Mouse (Mus musculus) midbrain, embryonic 11.5 days (tissue): ENCODE data around the gene Cyb5r3. TPM values are rescaled to one million over a fixed set of nuclear protein-coding genes. Genes with fewer than 3 reads are reported as not detected.

Experiments used
- ATAC-seq: fragments of 200-750 bp; cut with Nextera tagmentation; 2 replicates; pipeline ENCODE4 v1.8.0; 2017; ENCODE audit warnings: moderate TSS enrichment, moderate library complexity; ENCODE audit not compliant: low FRiP score
- DNase-seq: peaks from one replicate; pipeline ENCODE4 v3.0.0; 2015; ENCODE audit warnings: low spot score; ENCODE audit errors: missing footprints
- H3K27ac ChIP-seq: fragments of 300-500 bp; sonication (generic); 2 replicates; pipeline ENCODE4 v1.5.1; 2014; ENCODE audit warnings: low read depth, low read length
- H3K27me3 ChIP-seq: fragments of 300-500 bp; sonication (generic); 2 replicates; pipeline ENCODE4 v1.6.1; 2014; ENCODE audit warnings: mild to moderate bottlenecking, low read length, moderate library complexity, mixed read lengths; ENCODE audit not compliant: control insufficient read depth, insufficient read depth
- H3K36me3 ChIP-seq: fragments of 300-500 bp; sonication (generic); 2 replicates; pipeline ENCODE4 v1.6.1; 2014; ENCODE audit warnings: mild to moderate bottlenecking, low read length, moderate library complexity, mixed read lengths; ENCODE audit not compliant: control insufficient read depth, insufficient read depth
- H3K4me1 ChIP-seq: fragments of 300-500 bp; sonication (generic); 2 replicates; pipeline ENCODE4 v1.6.1; 2014; ENCODE audit warnings: low read length; ENCODE audit not compliant: control insufficient read depth, insufficient read depth
- H3K4me2 ChIP-seq: fragments of 300-500 bp; sonication (generic); 2 replicates; pipeline ENCODE4 v1.6.1; 2014; ENCODE audit warnings: mild to moderate bottlenecking, moderate library complexity
- H3K4me3 ChIP-seq: fragments of 300-500 bp; sonication (generic); 2 replicates; pipeline ENCODE4 v1.5.1; 2014; ENCODE audit warnings: low read depth, low read length
- H3K9ac ChIP-seq: fragments of 300-500 bp; sonication (generic); 2 replicates; pipeline ENCODE4 v1.6.1; 2014; ENCODE audit warnings: low read length
- H3K9me3 ChIP-seq: fragments of 300-500 bp; sonication (generic); 2 replicates; pipeline ENCODE4 v1.6.1; 2016; ENCODE audit warnings: low read length; ENCODE audit not compliant: control insufficient read depth
- WGBS: fragments of 180-500 bp; shearing (Covaris S2); extraction: QIAGEN DNeasy Blood & Tissue Kit; methylation state at CpG from one replicate; pipeline ENCODE4 v1.1.7; 2014; 5-methylcytosine and 5-hydroxymethylcytosine counted together
- polyA plus RNA-seq: library from polyadenylated mRNA; unstranded; fragments of >200 nt; fragmentation: Nextera tagmentation; extraction: Ambion mirVana; gene quantifications from 2 replicates; pipeline ENCODE4 v1.2.1, GENCODE M21; 2014

Cyb5r3 gene
- polyA plus RNA-seq, 1 experiment from 2014 or later: 156 TPM

DNA sequence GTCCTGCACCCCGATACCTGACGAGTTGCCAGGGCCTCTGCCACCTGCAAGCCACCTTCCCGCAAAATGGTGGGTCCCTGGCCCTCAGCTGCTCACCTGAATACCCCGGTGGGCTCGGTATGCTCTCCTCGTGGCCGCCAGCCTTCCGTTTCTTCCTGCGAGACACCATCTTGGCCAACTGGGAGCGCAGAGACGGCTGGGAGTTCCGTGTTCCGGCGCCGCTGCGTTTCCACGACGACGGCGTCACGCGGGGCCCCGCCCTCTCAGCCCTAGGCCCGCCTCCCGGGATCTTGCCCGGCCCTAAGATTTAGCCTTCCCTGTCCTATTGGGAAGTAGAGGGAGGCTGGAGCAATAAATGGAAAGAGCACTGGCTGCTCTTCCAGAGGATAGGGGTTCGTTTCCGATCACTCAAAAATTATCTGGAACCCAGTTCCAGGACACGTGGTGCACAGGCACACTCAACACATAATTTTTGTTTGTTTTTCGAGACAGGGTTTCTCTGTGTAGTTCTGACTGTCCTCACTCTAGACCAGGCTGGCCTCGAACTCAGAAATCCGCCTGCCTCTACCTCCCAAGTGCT is 49.7 kb downstream of the Cyb5r3 start, which contains the start of gene Rrp7a:
Rrp7a (minus strand) TSS at position 236 of the 580 bp plus-strand sequence.
- no peaks in the 10 kb centered on the region for H3K27me3 ChIP-seq
- peak; percentile 99 for DNase-seq

DNA sequence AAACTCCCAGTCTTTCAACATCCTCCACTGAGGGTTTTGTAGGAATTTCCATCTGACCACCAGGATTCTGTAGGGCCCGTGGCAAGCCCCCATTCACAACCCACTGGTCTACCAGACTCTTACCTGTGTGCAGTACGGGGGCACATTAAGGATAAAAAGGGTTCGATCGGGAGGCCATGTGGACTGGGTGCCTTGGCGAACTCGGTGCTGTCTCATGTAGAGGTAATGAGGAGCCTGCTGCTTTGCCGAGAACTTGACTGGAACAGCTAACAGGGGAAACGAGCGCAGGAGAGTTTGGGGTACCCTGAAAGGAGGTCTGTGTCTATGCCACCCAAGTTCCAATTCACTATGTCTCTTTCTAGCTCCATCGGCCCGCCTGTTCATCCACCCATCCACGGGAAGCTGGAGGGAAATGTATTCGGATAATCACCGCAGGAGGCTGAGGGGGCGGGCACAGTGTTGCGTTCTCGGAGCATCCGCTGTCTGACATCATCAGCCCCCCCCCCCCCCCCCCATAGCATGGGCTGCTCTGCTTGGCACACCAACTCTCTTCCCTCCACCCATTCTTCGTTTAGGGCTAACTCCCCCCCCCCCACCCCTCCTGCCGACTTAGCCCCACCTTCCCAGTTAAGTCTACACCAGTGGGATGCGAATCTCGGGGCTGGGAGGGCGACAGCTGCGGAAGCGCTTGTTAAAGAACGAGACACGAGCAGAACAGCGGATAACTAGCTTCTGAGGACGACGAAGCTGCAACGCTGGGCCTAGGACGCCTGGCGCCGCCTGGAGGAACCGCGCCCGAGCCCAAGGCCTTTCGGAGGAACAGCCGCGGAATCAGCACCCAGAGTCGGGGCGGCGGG is 50.5 kb downstream of the Cyb5r3 start:
- no peaks in the 10 kb centered on the region for H3K27me3 ChIP-seq
- DNase-seq (peak; percentile 97), ATAC-seq (peak; percentile 64)
- H3K27ac ChIP-seq: peak overlapping the region; percentile 79
- H3K4me2 ChIP-seq: peak overlapping the region; percentile 79
- H3K4me1 ChIP-seq: peaks cover 7% of the 10 kb centered on the region
- H3K9ac ChIP-seq: peak overlapping the region; percentile 80
- 4% methylated on average over 42 of the region's 43 CpGs for WGBS
- no peaks in the 10 kb centered on the region for H3K9me3 ChIP-seq
- peaks cover 33% of the 10 kb centered on the region for H3K36me3 ChIP-seq
- peak overlapping the region; percentile 86 for H3K4me3 ChIP-seq

More for the DNA sequence above, 49.7 kb downstream of the Cyb5r3 start, which contains the start of gene Rrp7a:
- Histone ChIP-seq H3K4me1 (peaks cover 7% of the 10 kb centered on the region), H3K36me3 (peaks cover 33% of the 10 kb centered on the region), H3K27ac (peak within 1 kb of the TSS; percentile 79), H3K9ac (peak within 1 kb of the TSS; percentile 80), H3K4me3 (peak within 1 kb of the TSS; percentile 86), H3K4me2 (peak within 1 kb of the TSS; percentile 79), H3K9me3 (no peaks in the 10 kb centered on the region)
- ATAC-seq: peak; percentile 94
- WGBS: 11% methylated on average over 31 of the region's 32 CpGs

DNA sequence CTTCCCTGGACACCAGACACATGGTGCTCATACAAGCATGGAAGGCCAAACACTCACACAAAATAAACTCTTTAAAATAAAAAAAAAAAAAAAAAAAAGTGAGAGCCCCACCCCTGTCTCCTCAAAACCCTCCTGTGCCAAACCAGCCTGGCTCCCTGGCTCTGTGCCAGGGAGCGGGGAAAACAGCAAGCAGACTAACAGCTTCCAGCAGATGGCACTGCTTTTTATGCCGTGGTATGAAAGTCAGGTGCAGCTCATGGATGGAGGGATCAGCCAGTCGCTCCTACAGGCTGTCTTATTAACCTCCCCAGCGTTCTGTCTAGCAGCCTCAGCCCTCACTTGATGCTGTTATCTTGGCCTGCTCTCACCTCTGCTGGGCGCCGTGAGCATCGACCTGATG is 54.0 kb downstream of the Cyb5r3 start:
- no peaks in the 10 kb centered on the region for H3K9me3 ChIP-seq
- DNase-seq: no peak
- H3K4me1 ChIP-seq: peaks cover 14% of the 10 kb centered on the region
- H3K4me2 ChIP-seq: no peak overlapping the region
- no peaks in the 10 kb centered on the region for H3K27me3 ChIP-seq
- H3K9ac ChIP-seq: no peak overlapping the region
- H3K4me3 ChIP-seq: no peak overlapping the region
- peaks cover 17% of the 10 kb centered on the region for H3K36me3 ChIP-seq
- 77% methylated on average over 7 of the region's 7 CpGs for WGBS
- no peak overlapping the region for H3K27ac ChIP-seq
- no peak for ATAC-seq

DNA sequence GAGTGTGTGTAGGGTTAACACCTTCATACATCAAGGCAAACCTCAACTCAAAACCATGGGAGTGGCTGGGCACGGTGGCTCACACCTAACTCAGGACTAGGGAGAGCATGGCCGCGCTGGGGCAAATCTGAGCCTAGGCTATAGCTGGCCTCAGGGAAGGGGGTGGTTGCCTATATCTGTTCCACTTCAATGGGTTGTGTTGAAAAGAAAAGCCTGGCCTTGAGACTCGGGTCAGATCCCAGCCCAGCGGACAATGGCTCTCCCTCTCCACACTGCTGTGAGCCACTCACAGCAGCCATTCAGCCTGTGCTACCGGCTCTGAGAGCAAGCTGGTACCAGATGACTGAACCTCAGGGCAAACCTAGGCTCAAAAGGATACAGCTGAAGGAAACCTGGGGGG is 57.3 kb downstream of the Cyb5r3 start:
- no peaks in the 10 kb centered on the region for H3K9me3 ChIP-seq
- no peaks in the 10 kb centered on the region for H3K27me3 ChIP-seq
- peaks cover 7% of the 10 kb centered on the region for H3K4me1 ChIP-seq
- H3K27ac ChIP-seq: no peak overlapping the region
- WGBS: 30% methylated on average over 6 of the region's 6 CpGs
- H3K4me3 ChIP-seq: no peak overlapping the region
- H3K9ac ChIP-seq: no peak overlapping the region
- peaks cover 15% of the 10 kb centered on the region for H3K36me3 ChIP-seq
- DNase-seq (no peak), ATAC-seq (peak; percentile 22; the same call in 1 of the 2 replicates)
- H3K4me2 ChIP-seq: no peak overlapping the region

DNA sequence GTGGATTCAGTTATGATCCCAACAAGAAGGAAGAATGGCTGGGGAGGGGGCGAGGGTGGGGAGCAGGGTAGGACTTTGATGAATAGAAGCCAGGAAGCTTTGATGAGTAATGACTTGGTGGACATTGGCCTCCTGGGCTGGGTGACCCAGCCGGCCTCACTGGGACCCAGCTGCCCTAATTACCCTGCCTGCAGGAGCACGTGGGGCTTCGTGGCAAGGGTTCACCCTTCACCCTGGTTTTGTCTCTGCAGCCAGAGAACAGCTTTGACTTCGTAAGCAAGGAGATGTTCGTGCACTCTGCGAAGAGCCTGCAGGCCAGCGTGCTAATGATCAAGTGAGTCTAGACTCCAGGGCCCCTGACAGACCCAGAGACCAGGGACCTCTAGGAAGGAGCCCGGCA is 58.3 kb downstream of the Cyb5r3 start:
- no peak for ATAC-seq
- Histone ChIP-seq H3K9ac (no peak overlapping the region), H3K36me3 (peaks cover 10% of the 10 kb centered on the region), H3K27me3 (no peaks in the 10 kb centered on the region), H3K27ac (no peak overlapping the region), H3K4me3 (no peak overlapping the region), H3K4me2 (no peak overlapping the region), H3K9me3 (no peaks in the 10 kb centered on the region), H3K4me1 (peaks cover 7% of the 10 kb centered on the region)
- 87% methylated on average over 9 of the region's 9 CpGs for WGBS
- no peak for DNase-seq

DNA sequence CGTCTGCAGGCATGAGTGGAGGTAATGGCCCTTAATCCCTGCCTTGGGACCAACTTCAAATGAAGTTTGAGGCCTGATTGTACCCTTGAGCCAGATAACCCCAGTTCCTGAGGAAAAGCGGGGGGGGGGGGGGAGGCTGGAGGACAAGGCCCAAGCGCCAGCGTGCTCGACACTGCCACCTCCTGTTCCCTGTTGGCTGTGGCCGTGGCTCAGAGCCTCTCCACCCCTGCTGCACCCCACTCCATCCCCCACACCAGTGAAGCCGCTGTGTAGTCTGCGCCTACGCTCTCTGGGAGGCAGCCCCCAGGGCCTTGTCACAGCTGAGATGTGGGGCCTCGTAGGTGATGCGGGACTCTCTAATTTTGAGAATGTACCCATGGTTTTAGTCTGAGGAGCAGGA is 59.5 kb downstream of the Cyb5r3 start:
- Histone ChIP-seq H3K36me3 (0 out of 2 replicates have a peak, but pooled peaks cover 4% of the 10 kb centered on the region), H3K27me3 (no peaks in the 10 kb centered on the region)

DNA sequence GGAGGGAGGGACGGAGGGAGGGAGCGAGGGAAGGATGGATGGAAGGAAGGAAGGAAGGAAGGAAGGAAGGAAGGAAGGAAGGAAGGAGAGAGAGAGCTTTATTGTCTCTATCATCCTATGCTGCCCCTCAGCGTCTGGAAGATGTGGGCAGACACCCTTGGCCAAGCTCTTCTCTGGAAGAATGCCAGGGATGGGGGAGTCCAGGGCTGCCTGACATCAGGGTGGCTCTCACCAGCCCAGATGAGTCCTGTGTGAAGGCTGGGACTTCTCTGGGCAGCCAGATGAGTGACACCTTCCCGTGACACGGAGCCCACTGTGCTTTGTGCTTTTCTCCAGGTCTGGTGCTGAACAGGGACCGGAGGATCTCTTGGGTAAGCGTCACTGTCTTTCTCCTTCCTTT is 60.5 kb downstream of the Cyb5r3 start:
- 91% methylated on average over 7 of the region's 7 CpGs for WGBS
- ATAC-seq: no peak
- DNase-seq: no peak
- no peaks in the 10 kb centered on the region for H3K27me3 ChIP-seq
- no peak overlapping the region for H3K27ac ChIP-seq
- no peak overlapping the region for H3K4me3 ChIP-seq
- no peak overlapping the region for H3K4me2 ChIP-seq
- peaks cover 12% of the 10 kb centered on the region for H3K4me1 ChIP-seq
- H3K9me3 ChIP-seq: no peaks in the 10 kb centered on the region
- H3K36me3 ChIP-seq: no peaks in the 10 kb centered on the region
- H3K9ac ChIP-seq: no peak overlapping the region

More for the DNA sequence above, 59.5 kb downstream of the Cyb5r3 start:
- Histone ChIP-seq H3K9ac (no peak overlapping the region), H3K4me1 (peaks cover 7% of the 10 kb centered on the region), H3K4me2 (no peak overlapping the region), H3K9me3 (no peaks in the 10 kb centered on the region), H3K27ac (no peak overlapping the region), H3K4me3 (no peak overlapping the region)
- 17% methylated on average over 8 of the region's 11 CpGs for WGBS
- ATAC-seq: peak; percentile 54; the same call in 1 of the 2 replicates
- DNase-seq: peak; percentile 96

DNA sequence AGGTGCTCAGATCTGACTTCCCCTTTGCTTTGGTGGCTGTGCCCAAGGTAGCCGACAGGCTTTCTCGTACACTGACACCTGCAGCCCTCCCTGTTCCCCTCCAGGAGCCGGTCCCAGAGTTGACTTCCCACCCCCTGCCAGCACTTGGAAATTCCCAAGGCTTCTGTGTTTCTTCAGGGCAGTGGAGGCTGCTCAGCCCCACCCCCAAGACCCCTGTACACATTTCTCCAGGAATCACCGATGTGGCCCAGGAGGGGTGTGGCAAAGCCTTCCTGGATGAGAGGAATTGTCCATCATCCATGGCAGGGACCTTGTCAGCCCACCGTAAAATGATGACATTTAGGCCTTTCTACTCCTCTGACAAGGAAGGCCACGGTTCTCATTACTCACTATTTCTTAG is 61.1 kb downstream of the Cyb5r3 start:
- Histone ChIP-seq H3K36me3 (no peaks in the 10 kb centered on the region), H3K9ac (no peak overlapping the region), H3K4me1 (peaks cover 12% of the 10 kb centered on the region), H3K4me2 (no peak overlapping the region), H3K4me3 (no peak overlapping the region), H3K27ac (no peak overlapping the region), H3K27me3 (no peaks in the 10 kb centered on the region), H3K9me3 (no peaks in the 10 kb centered on the region)
- WGBS: 63% methylated on average over 6 of the region's 6 CpGs
- DNase-seq (no peak), ATAC-seq (no peak)

DNA sequence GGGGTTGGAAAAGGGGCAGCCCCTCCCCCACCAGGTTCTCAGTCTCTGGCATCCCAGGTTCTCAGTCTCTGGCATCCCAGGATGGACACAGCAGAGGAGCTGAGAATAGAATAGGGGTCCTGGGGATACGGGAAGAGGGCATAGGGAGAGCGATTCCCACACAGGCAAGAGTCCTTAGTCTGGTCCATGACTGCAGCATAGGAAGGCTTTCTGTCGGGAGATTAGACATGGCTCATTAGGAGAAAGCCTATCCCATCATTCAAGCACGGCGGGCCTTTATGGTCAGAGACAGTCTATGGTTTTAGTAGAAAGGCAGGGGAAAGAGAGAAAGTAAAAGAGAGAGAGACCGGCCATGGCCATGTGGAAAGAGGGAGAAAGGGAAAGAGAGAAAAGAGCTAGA is 64.6 kb downstream of the Cyb5r3 start:
- H3K9ac ChIP-seq: no peak overlapping the region
- no peak overlapping the region for H3K4me3 ChIP-seq
- no peak overlapping the region for H3K4me2 ChIP-seq
- H3K27ac ChIP-seq: no peak overlapping the region
- WGBS: 24% methylated on average over 6 of the region's 6 CpGs
- ATAC-seq (no peak), DNase-seq (no peak)
- H3K9me3 ChIP-seq: no peaks in the 10 kb centered on the region
- H3K27me3 ChIP-seq: no peaks in the 10 kb centered on the region
- H3K4me1 ChIP-seq: peaks cover 5% of the 10 kb centered on the region
- H3K36me3 ChIP-seq: no peaks in the 10 kb centered on the region
